19 mouse cellular contexts compared by ENCODE assay signal in genomic region chr7:84747847-84748246, GRCm38 (mm10). TPM values are rescaled to one million over a fixed set of nuclear protein-coding genes. Genes with fewer than 3 reads are reported as not detected.
DNase-seq lines count a peak whose midpoint lies in the region; ATAC-seq and TF ChIP-seq lines count a peak whose summit lies in the region.
"Had no signal": no experiment of that assay in that cellular context is flagged by ENCODE, and none has a peak within 500 bp of the region (broad histone marks: within the 10 kb centered on the region; RNA-seq: fewer than 3 reads in every experiment).

No protein-coding gene starts in this region.

- ATAC-seq in Patski = peak; percentile 90
- ATAC-seq: forebrain, embryonic 15.5 days; hindbrain, postnatal 0 days had no signal

- TF ChIP-seq CTCF in Patski (IDR thresholded peaks at IDR 0.05) = no peak

- H3K27me3 ChIP-seq in Patski = no peaks in the 10 kb centered on the region
- H3K27me3 ChIP-seq: CH12.LX; embryonic facial prominence, embryonic 15.5 days; forebrain, embryonic 15.5 days; heart, embryonic 13.5 days had no signal

- CTCF ChIA-PET in Patski (lab: Charles Lee) = interaction anchor here (2.7 kb wide), 1 partner anchor 8 kb away, joined by 20 read pairs; no protein-coding TSS in a partner anchor

- DNase-seq in heart, adult 11 months = peak; percentile 56
- no peak for DNase-seq in heart, postnatal 14 days
- DNase-seq in 416B (ENCODE audit: low read depth) (peak; percentile 29), Patski (ENCODE audit: low read depth, low spot score) (peak; percentile 65)
- DNase-seq in retina, postnatal 1 day = no peak
- no peak for DNase-seq in c-Kit-positive CD71-positive TER-119-positive erythroid progenitor cells, embryonic 14.5 days (ENCODE audit: low spot score)
- DNase-seq in gastrocnemius, postnatal 4 days (ENCODE audit: low spot score in 2 of 2) = no peak
- DNase-seq: cerebellum, adult 18-20 months; cerebellum, adult 9-11 months; cerebellum, postnatal 36 days; gastrocnemius, postnatal 10 days; heart, postnatal 4 days; kidney, adult 11 months; kidney, adult 9 months had no signal

- intact Hi-C loops in heart, postnatal 14 days (cut with DNase I) = no loop called here

- in situ Hi-C loops in Patski (cut with MboI; ENCODE audit: low pct_unique_long_range_greater_than_20kb) = loop anchor here (5.0 kb wide), 1 partner anchor 156 kb away; no protein-coding TSS in a partner anchor

- POLR2A ChIA-PET in Patski (lab: Charles Lee) = interaction anchor here (0.6 kb wide), 1 partner anchor 132 kb away, joined by 3 read pairs; no protein-coding TSS in a partner anchor

RNA-seq across cellular contexts. Expression of gene Zfand6, which starts 58.1 kb away (rescaled TPM):
- total RNA-seq in heart, postnatal 14 days (2021) = 10 to 100 TPM; 95.4 to 97.4 TPM
- 187 TPM for polyA plus RNA-seq in Patski (2021)
- total RNA-seq in gastrocnemius, postnatal 4 days (2021) = 100 to 1,000 TPM in 1 of 2 experiments, 10 to 100 TPM in 1; 95.5 to 102 TPM

Comparison
In these comparisons a context has a peak if more than half of its experiments do, and no peak if none do; other contexts are left out.
1. DNase-seq: peak in heart, adult 11 months (single experiment), 416B (single experiment) and Patski (single experiment); none in heart, postnatal 14 days (0 of 2), retina, postnatal 1 day (single experiment), c-Kit-positive CD71-positive TER-119-positive erythroid progenitor cells, embryonic 14.5 days (single experiment) and gastrocnemius, postnatal 4 days (0 of 2).